Mouse (Mus musculus) limb, embryonic 12.5 days (tissue): ENCODE measurements around the gene Bivm. TPM values are rescaled to one million over a fixed set of nuclear protein-coding genes. Genes with fewer than 3 reads are reported as not detected.

ENCODE experiments used
- ATAC-seq: fragments of 200-750 bp; cut with Nextera tagmentation; 2 replicates; pipeline ENCODE4 v1.8.0; 2017; ENCODE audit warnings: low read depth, moderate TSS enrichment; ENCODE audit not compliant: insufficient number of reproducible peaks, insufficient read depth, low FRiP score, low TSS enrichment
- H3K27ac ChIP-seq: fragments of 300-500 bp; sonication (generic); 2 replicates; pipeline ENCODE4 v1.5.1; 2016; ENCODE audit warnings: mild to moderate bottlenecking, moderate library complexity
- H3K27me3 ChIP-seq: fragments of 300-500 bp; sonication (generic); 2 replicates; pipeline ENCODE4 v1.6.1; 2016; ENCODE audit warnings: mild to moderate bottlenecking, moderate library complexity
- H3K36me3 ChIP-seq: fragments of 300-500 bp; sonication (generic); 2 replicates; pipeline ENCODE4 v1.6.1; 2016; ENCODE audit warnings: mild to moderate bottlenecking, moderate library complexity
- H3K4me1 ChIP-seq: fragments of 300-500 bp; sonication (generic); replicated peaks from 2 replicates; pipeline ENCODE4 v1.6.1; 2016
- H3K4me2 ChIP-seq: fragments of 300-500 bp; sonication (generic); 2 replicates; pipeline ENCODE4 v1.6.1; 2016; ENCODE audit warnings: mild to moderate bottlenecking, moderate library complexity
- H3K4me3 ChIP-seq: fragments of 300-500 bp; sonication (generic); replicated peaks from 2 replicates; pipeline ENCODE4 v1.5.1; 2016; ENCODE audit warnings: mild to moderate bottlenecking
- H3K9ac ChIP-seq: fragments of 300-500 bp; sonication (generic); replicated peaks from 2 replicates; pipeline ENCODE4 v1.6.1; 2016; ENCODE audit warnings: mild to moderate bottlenecking, moderate library complexity
- H3K9me3 ChIP-seq: fragments of 300-500 bp; sonication (generic); 2 replicates; pipeline ENCODE4 v1.6.1; 2016; ENCODE audit warnings: mild to moderate bottlenecking, moderate library complexity
- WGBS: fragments of 180-500 bp; shearing (Covaris S2); methylation state at CpG from one replicate; pipeline ENCODE4 v1.1.7; 2016; 5-methylcytosine and 5-hydroxymethylcytosine counted together
- polyA plus RNA-seq: library from polyadenylated mRNA; unstranded; fragments of >200 nt; fragmentation: Nextera tagmentation; extraction: Ambion mirVana; gene quantifications from 2 replicates; pipeline ENCODE4 v1.2.1, GENCODE M21; 2016

Gene Bivm
- polyA plus RNA-seq, 1 experiment from 2014 or later: 23.0 TPM

DNA sequence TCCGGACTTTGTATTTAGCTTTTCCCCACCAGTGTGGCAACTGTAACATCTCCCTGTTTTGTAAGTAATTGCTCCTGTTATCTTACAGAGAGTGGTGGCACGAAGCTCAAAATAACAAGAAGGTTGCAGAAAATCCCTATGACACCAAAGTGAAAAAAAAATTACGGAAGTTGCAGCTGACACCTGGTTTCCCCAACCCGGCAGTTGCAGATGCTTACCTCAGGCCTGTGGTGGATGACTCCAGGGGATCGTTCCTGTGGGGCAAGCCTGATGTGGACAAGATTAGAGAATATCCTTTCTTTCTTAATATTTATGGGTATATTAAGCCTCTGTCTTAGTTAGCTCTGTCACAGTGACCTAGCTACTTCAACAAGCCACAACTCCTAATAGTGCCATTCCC lies 59.3 kb downstream of the Bivm start:
- H3K4me1 ChIP-seq: no peaks in the 10 kb centered on the region
- no peak overlapping the region for H3K27ac ChIP-seq
- no peak overlapping the region for H3K9ac ChIP-seq
- ATAC-seq: no peak
- H3K9me3 ChIP-seq: no peaks in the 10 kb centered on the region
- 90% methylated on average over 5 of the region's 5 CpGs for WGBS
- peaks cover 77% of the 10 kb centered on the region for H3K36me3 ChIP-seq
- no peak overlapping the region for H3K4me3 ChIP-seq
- H3K27me3 ChIP-seq: no peaks in the 10 kb centered on the region
- no peak overlapping the region for H3K4me2 ChIP-seq

DNA sequence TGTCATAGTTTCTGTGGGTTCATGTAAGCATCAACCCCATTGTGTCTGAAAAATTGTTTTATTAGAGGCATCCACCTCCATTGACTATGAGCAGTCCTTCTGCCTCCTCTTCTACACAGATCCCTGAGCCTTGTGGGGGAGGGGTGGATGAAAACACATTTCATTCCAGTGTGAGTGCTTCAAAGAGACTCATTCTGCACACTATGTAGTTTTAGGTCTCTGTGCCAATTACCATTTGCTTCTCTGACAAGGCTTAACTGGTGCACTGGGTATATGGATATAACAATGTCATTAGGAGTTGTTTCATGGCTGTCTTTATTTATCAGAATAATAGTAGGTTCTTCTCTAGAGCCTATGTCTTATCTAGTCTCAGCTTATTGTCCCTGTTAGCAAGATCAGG lies 67.6 kb downstream of the Bivm start:
- H3K9ac ChIP-seq: no peak overlapping the region
- H3K27me3 ChIP-seq: no peaks in the 10 kb centered on the region; the same call in 1 of the 2 replicates
- no peak for ATAC-seq
- H3K4me3 ChIP-seq: no peak overlapping the region
- H3K27ac ChIP-seq: no peak overlapping the region
- H3K4me2 ChIP-seq: no peak overlapping the region
- H3K4me1 ChIP-seq: no peaks in the 10 kb centered on the region
- peaks cover 8% of the 10 kb centered on the region for H3K36me3 ChIP-seq
- H3K9me3 ChIP-seq: no peaks in the 10 kb centered on the region

Other genes starting within 250 kb of the Bivm start
- gene Tpp2, start 185.3 kb upstream of the Bivm start, polyA plus RNA-seq: 68.3 and 72.6 TPM in 2 replicates
- 0.48 and 0.59 TPM in 2 replicates for gene Mettl21c, start 98.9 kb upstream of the Bivm start, polyA plus RNA-seq
- gene Gm8251, start 57.0 kb upstream of the Bivm start, polyA plus RNA-seq: 0.05 and 0.11 TPM in 2 replicates
- 87.0 and 89.6 TPM in 2 replicates for gene Tex30, start 16.5 kb upstream of the Bivm start, polyA plus RNA-seq
- 77.7 and 80.1 TPM in 2 replicates for gene Kdelc1, start 149 bp upstream of the Bivm start, polyA plus RNA-seq
- 32.7 and 34.8 TPM in 2 replicates for gene Ercc5, start 28.8 kb downstream of the Bivm start, polyA plus RNA-seq
- gene Mettl21e, start 100.0 kb downstream of the Bivm start, polyA plus RNA-seq: not detected in 2 replicates